Mouse (Mus musculus) ovary, postnatal 10 days (tissue): ENCODE results near the gene Ttll6.
A peak's percentile ranks its signal among the peaks of the same experiment; 100 is the strongest.
"Not testable (repeated sequence)": the region's sequence is repeated elsewhere in the genome, so short reads cannot be mapped to it uniquely, and the experiment has no call there.

Experiments
- DNase-seq: peaks from one replicate; pipeline ENCODE4 v3.0.0; 2022; ENCODE audit warnings: low spot score

Ttll6 gene

GRCm38 (mm10) chr11:96133239-96133865 lies at the start of gene Ttll6:
Gene Ttll6, plus strand, starts transcription at chr11:96133786.
- DNase-seq = no peak

- no peak for DNase-seq
Observed at GRCm38 (mm10) chr11:96087981-96088380, 45.6 kb upstream of the Ttll6 start.

- DNase-seq = no peak
Observed at GRCm38 (mm10) chr11:96091073-96091472, 42.5 kb upstream of the Ttll6 start.

GRCm38 (mm10) chr11:96092674-96093291 lies 40.8 kb upstream of the Ttll6 start:
- DNase-seq = no peak

- peak; percentile 10 for DNase-seq
Observed at GRCm38 (mm10) chr11:96093361-96093760, 40.2 kb upstream of the Ttll6 start.

GRCm38 (mm10) chr11:96108376-96108775 lies 25.2 kb upstream of the Ttll6 start:
- DNase-seq = no peak

- not testable (repeated sequence) for DNase-seq
Observed at GRCm38 (mm10) chr11:96110950-96111349, 22.6 kb upstream of the Ttll6 start.

GRCm38 (mm10) chr11:96111751-96112150 lies 21.8 kb upstream of the Ttll6 start, which contains the start of gene Calcoco2:
Gene Calcoco2, minus strand, starts transcription at chr11:96111964.
- DNase-seq = no peak

- no peak for DNase-seq
Observed at GRCm38 (mm10) chr11:96114077-96114476, 19.5 kb upstream of the Ttll6 start.

- no peak for DNase-seq
Observed at GRCm38 (mm10) chr11:96115416-96115815, 18.2 kb upstream of the Ttll6 start.

- no peak for DNase-seq
Observed at GRCm38 (mm10) chr11:96116116-96116515, 17.5 kb upstream of the Ttll6 start.

GRCm38 (mm10) chr11:96116925-96117324 lies 16.7 kb upstream of the Ttll6 start:
- not testable (repeated sequence) for DNase-seq

GRCm38 (mm10) chr11:96119401-96119800 lies 14.2 kb upstream of the Ttll6 start:
- DNase-seq = no peak

- not testable (repeated sequence) for DNase-seq
Observed at GRCm38 (mm10) chr11:96122806-96123205, 10.8 kb upstream of the Ttll6 start.

GRCm38 (mm10) chr11:96124052-96124914 lies 9.3 kb upstream of the Ttll6 start:
- DNase-seq = no peak

GRCm38 (mm10) chr11:96130606-96131005 lies 3.0 kb upstream of the Ttll6 start:
- DNase-seq = no peak

GRCm38 (mm10) chr11:96135847-96136246 lies 2.3 kb downstream of the Ttll6 start:
- DNase-seq = no peak

- no peak for DNase-seq
Observed at GRCm38 (mm10) chr11:96140726-96141175, 7.2 kb downstream of the Ttll6 start.

GRCm38 (mm10) chr11:96143766-96144165 lies 10.2 kb downstream of the Ttll6 start:
- DNase-seq = no peak

GRCm38 (mm10) chr11:96145622-96146270 lies 12.2 kb downstream of the Ttll6 start:
- peak; percentile 41 for DNase-seq

- DNase-seq = no peak
Observed at GRCm38 (mm10) chr11:96147471-96147870, 13.9 kb downstream of the Ttll6 start.

- no peak for DNase-seq
Observed at GRCm38 (mm10) chr11:96164769-96165168, 31.2 kb downstream of the Ttll6 start.
